ENCODE assay signal across 8 mouse cellular contexts in the genomic region with DNA sequence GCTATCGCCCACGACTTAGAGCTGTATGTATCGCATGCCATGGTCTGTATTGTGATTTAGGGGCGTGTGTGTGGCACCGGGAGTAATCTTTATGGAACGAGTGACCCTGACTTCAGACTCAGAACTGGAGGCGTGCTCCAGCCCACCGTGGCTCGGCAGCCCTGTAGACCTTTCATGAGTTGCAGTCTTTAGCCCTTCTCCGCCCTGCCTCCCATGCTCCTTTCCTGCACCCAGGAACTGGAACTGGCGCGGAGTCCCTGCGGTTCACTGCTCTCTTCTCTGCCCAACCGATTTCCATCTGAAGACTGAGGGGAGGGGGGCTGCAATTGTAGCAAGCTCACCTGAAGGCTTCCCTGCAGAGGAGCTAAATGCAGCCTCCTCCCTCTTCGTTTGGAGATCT. TPM values are rescaled to one million over a fixed set of nuclear protein-coding genes. Genes with fewer than 3 reads are reported as not detected.
DNase-seq lines count a peak whose midpoint lies in the region; ATAC-seq and TF ChIP-seq lines count a peak whose summit lies in the region.

No protein-coding gene starts in this region.

- peaks cover 18% of the 10 kb centered on the region for H3K4me1 ChIP-seq in liver, postnatal 0 days (ENCODE audit: insufficient read depth)

- under 1% methylated on average over 15 of the region's 15 CpGs for WGBS in liver, postnatal 0 days (ENCODE audit: insufficient replicate concordance)

- intact Hi-C loops in left cerebral cortex, postnatal 36 days (cut with DNase I) = loop anchor here (5.0 kb wide), 1 partner anchor 34 kb away; no protein-coding TSS in a partner anchor
- intact Hi-C loops in left cerebral cortex, postnatal 14 days (cut with DNase I) = no loop called here

- no peak for TF ChIP-seq EP300 in liver, postnatal 0 days (IDR thresholded peaks at IDR 0.05; ENCODE audit: low read depth)

- DNase-seq in embryo, embryonic 10 days (ENCODE audit: low spot score) = peak; percentile 36
- DNase-seq in embryo, embryonic 11 days = no peak
- peak; percentile 17 for DNase-seq in thymus, postnatal 0 days (ENCODE audit: low spot score)
- no peak for DNase-seq in thymus, adult 18-20 months
- no peak for DNase-seq in liver, postnatal 0 days
- no peak for DNase-seq in B cell, adult 2 months
- no peak for DNase-seq in left cerebral cortex, postnatal 36 days (ENCODE audit: low spot score in 2 of 2)
- no peak for DNase-seq in left cerebral cortex, postnatal 14 days (ENCODE audit: low spot score in 2 of 2)

- peak overlapping the region; percentile 97 for H3K4me2 ChIP-seq in liver, postnatal 0 days (ENCODE audit: low read depth, low read length)

- H3K9me3 ChIP-seq in liver, postnatal 0 days (ENCODE audit: low read length) = no peaks in the 10 kb centered on the region

- peak overlapping the region; percentile 90; the same call in 1 of the 2 replicates for H3K27ac ChIP-seq in liver, postnatal 0 days (ENCODE audit: low read depth)

- TF ChIP-seq CTCF in liver, postnatal 0 days (IDR thresholded peaks at IDR 0.05; ENCODE audit: low read depth) = no peak

- H3K4me3 ChIP-seq in liver, postnatal 0 days (ENCODE audit: low read depth, low read length) = peak overlapping the region; percentile 88

- H3K36me3 ChIP-seq in liver, postnatal 0 days (replicated peaks; ENCODE audit: insufficient read depth, low read length) = peaks cover 13% of the 10 kb centered on the region

- no peaks in the 10 kb centered on the region for H3K27me3 ChIP-seq in liver, postnatal 0 days (ENCODE audit: insufficient read depth, low read length)

- H3K9ac ChIP-seq in liver, postnatal 0 days (replicated peaks) = peak overlapping the region; percentile 92

- no peak for ATAC-seq in liver, postnatal 0 days

RNA-seq across cellular contexts. Expression of a gene that starts 1.0 kb away (rescaled TPM):
- 17.8 and 18.5 TPM in 2 replicates for polyA plus RNA-seq in thymus, postnatal 0 days (2015; fragmentation: Nextera tagmentation; extraction: Ambion mirVana)
- polyA plus RNA-seq in liver, postnatal 0 days (2015; fragmentation: Nextera tagmentation; extraction: Ambion mirVana) = 13.8 and 15.7 TPM in 2 replicates
- total RNA-seq in left cerebral cortex, postnatal 36 days (2021) = 10 to 100 TPM; 40.6 to 54.8 TPM
- 10 to 100 TPM; 43.5 to 48.3 TPM for total RNA-seq in left cerebral cortex, postnatal 14 days (2021)

RNA-seq across cellular contexts. Expression of a gene that starts 8.6 kb away (rescaled TPM):
- 4.3 and 6.3 TPM in 2 replicates for polyA plus RNA-seq in thymus, postnatal 0 days (2015; fragmentation: Nextera tagmentation; extraction: Ambion mirVana)
- 411 and 419 TPM in 2 replicates for polyA plus RNA-seq in liver, postnatal 0 days (2015; fragmentation: Nextera tagmentation; extraction: Ambion mirVana)
- 1 to 10 TPM in 1 of 2 experiments, under 1 TPM in 1; 0.91 to 1.8 TPM for total RNA-seq in left cerebral cortex, postnatal 36 days (2021)
- 1 to 10 TPM; 1.5 to 2.6 TPM for total RNA-seq in left cerebral cortex, postnatal 14 days (2021)

RNA-seq across cellular contexts. Expression of a gene that starts 15.0 kb away (rescaled TPM):
- 66.9 and 77.3 TPM in 2 replicates for polyA plus RNA-seq in thymus, postnatal 0 days (2015; fragmentation: Nextera tagmentation; extraction: Ambion mirVana)
- 30.1 and 32.2 TPM in 2 replicates for polyA plus RNA-seq in liver, postnatal 0 days (2015; fragmentation: Nextera tagmentation; extraction: Ambion mirVana)
- total RNA-seq in left cerebral cortex, postnatal 36 days (2021) = 100 to 1,000 TPM; 312 to 437 TPM
- 100 to 1,000 TPM; 265 to 282 TPM for total RNA-seq in left cerebral cortex, postnatal 14 days (2021)

RNA-seq across cellular contexts. Expression of a gene that starts 43.6 kb away (rescaled TPM):
- polyA plus RNA-seq in thymus, postnatal 0 days (2015; fragmentation: Nextera tagmentation; extraction: Ambion mirVana) = 0.69 and 0.83 TPM in 2 replicates
- polyA plus RNA-seq in liver, postnatal 0 days (2015; fragmentation: Nextera tagmentation; extraction: Ambion mirVana) = 0.06 and 0.25 TPM in 2 replicates
- total RNA-seq in left cerebral cortex, postnatal 36 days (2021) = 1,000 to 10,000 TPM; 1,215 to 1,406 TPM
- total RNA-seq in left cerebral cortex, postnatal 14 days (2021) = 1,000 to 10,000 TPM; 1,093 to 1,153 TPM

RNA-seq across cellular contexts. Expression of a gene that starts 44.6 kb away (rescaled TPM):
- 30.5 and 37.6 TPM in 2 replicates for polyA plus RNA-seq in thymus, postnatal 0 days (2015; fragmentation: Nextera tagmentation; extraction: Ambion mirVana)
- 9.0 and 9.9 TPM in 2 replicates for polyA plus RNA-seq in liver, postnatal 0 days (2015; fragmentation: Nextera tagmentation; extraction: Ambion mirVana)
- 10 to 100 TPM; 60.4 to 97.8 TPM for total RNA-seq in left cerebral cortex, postnatal 36 days (2021)
- 10 to 100 TPM; 69.5 to 79.0 TPM for total RNA-seq in left cerebral cortex, postnatal 14 days (2021)

Comparison
In these comparisons a context has a peak if more than half of its experiments do, and no peak if none do; other contexts are left out.
1. DNase-seq: peak in embryo, embryonic 10 days (single experiment) and thymus, postnatal 0 days (single experiment); none in embryo, embryonic 11 days (single experiment), thymus, adult 18-20 months (0 of 2), liver, postnatal 0 days (single experiment), B cell, adult 2 months (0 of 2), left cerebral cortex, postnatal 36 days (0 of 2) and left cerebral cortex, postnatal 14 days (0 of 2).